Mouse (Mus musculus): ENCODE data around the gene Gm11114.

Gm11114 gene

DNA sequence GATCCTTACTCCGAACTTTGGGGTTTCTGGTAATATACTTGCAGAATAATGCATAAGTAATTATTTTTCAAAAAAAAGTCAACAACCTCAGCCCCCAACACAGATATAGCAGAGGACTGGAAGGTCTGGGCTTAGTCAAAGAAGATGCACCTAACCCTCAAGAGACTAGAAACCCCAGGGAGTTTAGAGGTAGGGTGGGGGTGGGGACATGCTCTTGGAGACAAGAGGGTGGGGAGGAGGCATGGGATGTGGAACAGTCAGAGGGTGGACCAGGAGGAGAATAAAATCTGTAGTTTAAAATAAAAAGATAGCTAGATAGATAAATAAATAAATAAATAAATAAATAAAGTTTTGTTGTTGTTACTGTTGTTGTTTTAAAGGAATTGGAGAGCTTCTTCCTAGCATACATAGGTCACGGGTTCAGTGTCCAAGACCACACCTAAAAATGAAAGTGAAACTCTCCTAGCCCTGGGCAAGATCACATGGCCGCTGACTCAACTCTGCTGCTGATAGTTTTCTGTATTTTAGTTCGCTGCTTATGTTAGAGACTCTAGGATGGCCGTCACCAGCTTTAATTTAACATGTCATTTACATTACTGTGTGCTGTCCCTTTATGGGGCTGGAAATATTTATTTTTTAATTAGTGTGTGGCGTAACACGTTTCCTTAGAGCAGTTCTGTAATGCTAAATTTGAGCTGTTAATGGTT lies 44.7 kb downstream of the Gm11114 start:
- in situ Hi-C loops (cut with MboI; ENCODE audit: low sequenced_read_pairs), result no loop called here

Data from CH12F3 (cell line).